Comparison of ENCODE assay signal across 8 mouse cellular contexts in genomic region chr4:150757291-150757741, GRCm38 (mm10).
DNase-seq lines count a peak whose midpoint lies in the region; ATAC-seq and TF ChIP-seq lines count a peak whose summit lies in the region.

No protein-coding gene starts in this region.

- no peaks in the 10 kb centered on the region for H3K36me3 ChIP-seq in E14TG2a.4 (ENCODE audit: insufficient read depth, low read length)
- no peaks in the 10 kb centered on the region for H3K36me3 ChIP-seq in MEL (ENCODE audit: control insufficient read depth in 1 of 2, insufficient read depth in 2 of 2, low read length in 2 of 2)
- H3K36me3 ChIP-seq in hindbrain, embryonic 11.5 days (ENCODE audit: control insufficient read depth, insufficient read depth, low read length): no peaks in the 10 kb centered on the region

- H3K4me1 ChIP-seq in E14TG2a.4 (replicated peaks; ENCODE audit: low read depth, low read length): peaks cover 23% of the 10 kb centered on the region
- no peaks in the 10 kb centered on the region for H3K4me1 ChIP-seq in MEL (ENCODE audit: control insufficient read depth in 1 of 2, insufficient read depth in 2 of 2, low read length in 2 of 2)
- H3K4me1 ChIP-seq in hindbrain, embryonic 11.5 days (replicated peaks; ENCODE audit: control insufficient read depth, insufficient read depth, low read length): peaks cover 7% of the 10 kb centered on the region; the same call in 1 of the 2 replicates

- H3K27ac ChIP-seq in MEL (ENCODE audit: control insufficient read depth, low read depth, low read length): no peak overlapping the region
- peak overlapping the region; percentile 93 for H3K27ac ChIP-seq in hindbrain, embryonic 11.5 days (ENCODE audit: low read depth, low read length)

- H3K9me3 ChIP-seq in E14TG2a.4 (ENCODE audit: low read length) (no peaks in the 10 kb centered on the region), MEL (replicated peaks; ENCODE audit: insufficient read depth, low read length) (no peaks in the 10 kb centered on the region)
- H3K9me3 ChIP-seq in hindbrain, embryonic 11.5 days (ENCODE audit: control insufficient read depth, low read length): no peaks in the 10 kb centered on the region

- peak; percentile 14 for DNase-seq in MEL (ENCODE audit: low read depth, low spot score)
- DNase-seq in hindbrain, embryonic 11.5 days (ENCODE audit: low spot score): peak; percentile 58
- DNase-seq in lung, postnatal 14 days: peak; percentile 50
- DNase-seq in adrenal gland, adult (ENCODE audit: inconsistent age in 2 of 2, low spot score in 1 of 2): no peak
- DNase-seq in urinary bladder, postnatal 4 days (ENCODE audit: low spot score in 2 of 2): no peak
- no peak for DNase-seq in heart, postnatal 14 days
- no peak for DNase-seq in adrenal gland, adult 18-20 months (ENCODE audit: low spot score in 2 of 2)

- H3K4me3 ChIP-seq in E14TG2a.4 (replicated peaks; ENCODE audit: low read length) (0 out of 2 replicates have a peak overlapping the region, but pooled peaks have one; percentile 17), MEL (ENCODE audit: control insufficient read depth in 1 of 2, insufficient read depth in 1 of 2, low read depth in 2 of 2, low read length in 2 of 2) (no peak overlapping the region)
- no peak overlapping the region for H3K4me3 ChIP-seq in hindbrain, embryonic 11.5 days (ENCODE audit: low read depth, low read length)

- H3K27me3 ChIP-seq in E14TG2a.4 (ENCODE audit: insufficient read depth, low read length): no peaks in the 10 kb centered on the region
- peaks cover 0 to 4% of the 10 kb centered on the region in 2 experiments; a peak in 1 of 4 replicates for H3K27me3 ChIP-seq in MEL (ENCODE audit: control insufficient read depth in 1 of 2, insufficient read depth in 2 of 2, low read length in 2 of 2)
- no peaks in the 10 kb centered on the region for H3K27me3 ChIP-seq in hindbrain, embryonic 11.5 days (ENCODE audit: control insufficient read depth, insufficient read depth, low read length)

- TF ChIP-seq CTCF in E14TG2a.4 (conservative IDR thresholded peaks at IDR 0.05; ENCODE audit: low read length) (peak; percentile 62), MEL (IDR thresholded peaks at IDR 0.05 in 2 of 3, conservative IDR thresholded peaks at IDR 0.05 in 1 of 3; ENCODE audit: control insufficient read depth in 1 of 3, insufficient read depth in 1 of 3, low read depth in 2 of 3, low read length in 3 of 3, poor library complexity in 1 of 3, severe bottlenecking in 1 of 3) (peak; percentile 30 to 47 (median 32))

- no peak for TF ChIP-seq POLR2A in MEL (IDR thresholded peaks at IDR 0.05; ENCODE audit: control insufficient read depth in 1 of 2, insufficient read depth in 1 of 2, low read depth in 1 of 2, low read length in 2 of 2, poor library complexity in 1 of 2)

- no peak overlapping the region for H3K4me2 ChIP-seq in hindbrain, embryonic 11.5 days (replicated peaks; ENCODE audit: low read depth, low read length)

- TF ChIP-seq RAD21 in MEL (IDR thresholded peaks at IDR 0.05; ENCODE audit: low read depth, low read length): peak; percentile 18

- intact Hi-C loops in heart, postnatal 14 days (cut with DNase I): no loop called here

- no peaks in the 10 kb centered on the region for H3K79me2 ChIP-seq in MEL (ENCODE audit: control insufficient read depth, insufficient read depth, low read length, poor library complexity)

- WGBS in hindbrain, embryonic 11.5 days: 63% methylated on average over 10 of the region's 10 CpGs

- TF ChIP-seq EP300 in MEL (IDR thresholded peaks at IDR 0.05; ENCODE audit: low read depth in 1 of 2, low read length in 2 of 2): no peak

- ATAC-seq in hindbrain, embryonic 11.5 days (ENCODE audit: low FRiP score): no peak

- no peak overlapping the region for H3K9ac ChIP-seq in MEL (ENCODE audit: control insufficient read depth, low read depth, low read length, poor library complexity, severe bottlenecking)
- H3K9ac ChIP-seq in hindbrain, embryonic 11.5 days (ENCODE audit: low read depth, low read length): peak overlapping the region; percentile 2; the same call in 1 of the 2 replicates

TF ChIP-seq in MEL, 35 proteins besides CTCF, POLR2A, EP300 and RAD21:
- TF ChIP-seq USF2 (IDR thresholded peaks at IDR 0.05; ENCODE audit: borderline replicate concordance in 1 of 2, insufficient read depth in 1 of 2, low read depth in 1 of 2, low read length in 2 of 2): no peak
- TF ChIP-seq SMC3 (IDR thresholded peaks at IDR 0.05; ENCODE audit: low read depth, low read length): peak; percentile 44
- TF ChIP-seq CHD1 (IDR thresholded peaks at IDR 0.05; ENCODE audit: low read depth, low read length): no peak
- TF ChIP-seq RCOR1 (IDR thresholded peaks at IDR 0.05; ENCODE audit: low read depth, low read length): no peak
- TF ChIP-seq SIN3A (IDR thresholded peaks at IDR 0.05; ENCODE audit: low read length): no peak
- TF ChIP-seq E2F4 (IDR thresholded peaks at IDR 0.05; ENCODE audit: borderline replicate concordance, low read depth, low read length): no peak
- TF ChIP-seq ZC3H11A (IDR thresholded peaks at IDR 0.05; ENCODE audit: low read depth, low read length): peak; percentile 22; the same call in 1 of the 2 replicates

Comparison
In these comparisons a context has a peak if more than half of its experiments do, and no peak if none do; other contexts are left out.
1. DNase-seq: peak in MEL (single experiment), hindbrain, embryonic 11.5 days (single experiment) and lung, postnatal 14 days (single experiment); none in adrenal gland, adult (0 of 2), urinary bladder, postnatal 4 days (0 of 2), heart, postnatal 14 days (0 of 2) and adrenal gland, adult 18-20 months (0 of 2).